Mouse (Mus musculus) megakaryocyte, embryonic 14.5 days (primary cell): ENCODE data around the gene Ccdc136. TPM values are rescaled to one million over a fixed set of nuclear protein-coding genes. Genes with fewer than 3 reads are reported as not detected.
"Not testable (repeated sequence)": the region's sequence is repeated elsewhere in the genome, so short reads cannot be mapped to it uniquely, and the experiment has no call there.

ENCODE experiments used
- H3K27me3 ChIP-seq: replicated peaks from 2 replicates; pipeline ENCODE3; 2012; ENCODE audit warnings: inconsistent platforms
- H3K36me3 ChIP-seq: replicated peaks from 2 replicates; pipeline ENCODE3; 2012; ENCODE audit warnings: low read length, inconsistent platforms, mixed read lengths
- H3K4me1 ChIP-seq: 2 replicates; pipeline ENCODE4 v1.6.1; 2012; ENCODE audit warnings: inconsistent platforms
- H3K4me3 ChIP-seq: replicated peaks from 2 replicates; pipeline ENCODE3; 2012; ENCODE audit warnings: moderate library complexity, mild to moderate bottlenecking, inconsistent platforms
- H3K9me3 ChIP-seq: 2 replicates; pipeline ENCODE4 v1.6.1; 2012; ENCODE audit warnings: inconsistent platforms
- FLI1 ChIP-seq: IDR thresholded peaks from 2 replicates; pipeline ENCODE4 v1.6.1; 2012; ENCODE audit warnings: low read length, inconsistent platforms, mixed read lengths
- GATA1 ChIP-seq: IDR thresholded peaks from 3 replicates; pipeline ENCODE4 v1.6.1; 2012; ENCODE audit warnings: mixed read lengths, low read length, inconsistent platforms, borderline replicate concordance
- polyA plus RNA-seq: library from polyadenylated mRNA; stranded (reverse); fragments of >175 nt; gene quantifications from 2 replicates; pipeline ENCODE4 v1.2.3, GENCODE M21; 2012; ENCODE audit warnings: low replicate concordance; ENCODE audit not compliant: insufficient read depth

Gene Ccdc136
- polyA plus RNA-seq, 1 experiment, result not detected

GRCm38 (mm10) chr6:29362246-29363128, 33.6 kb upstream of the Ccdc136 start:
- no peaks in the 10 kb centered on the region for H3K27me3 ChIP-seq
- TF ChIP-seq GATA1 (no peak), FLI1 (no peak)
- H3K9me3 ChIP-seq, result no peaks in the 10 kb centered on the region
- no peak overlapping the region for H3K4me3 ChIP-seq
- H3K36me3 ChIP-seq, result peaks cover 83% of the 10 kb centered on the region
- peaks cover 8% of the 10 kb centered on the region; the same call in 1 of the 2 replicates for H3K4me1 ChIP-seq

- no peaks in the 10 kb centered on the region for H3K9me3 ChIP-seq
- TF ChIP-seq GATA1 (no peak), FLI1 (no peak)
- H3K4me3 ChIP-seq, result no peak overlapping the region
- peaks cover 82% of the 10 kb centered on the region for H3K36me3 ChIP-seq
- peaks cover 8% of the 10 kb centered on the region; the same call in 1 of the 2 replicates for H3K4me1 ChIP-seq
- no peaks in the 10 kb centered on the region for H3K27me3 ChIP-seq
Observed at GRCm38 (mm10) chr6:29363129-29363515, 33.0 kb upstream of the Ccdc136 start.

GRCm38 (mm10) chr6:29365277-29365676, 30.8 kb upstream of the Ccdc136 start:
- Histone ChIP-seq H3K27me3 (no peaks in the 10 kb centered on the region), H3K36me3 (peaks cover 74% of the 10 kb centered on the region), H3K9me3 (no peaks in the 10 kb centered on the region), H3K4me1 (no peaks in the 10 kb centered on the region), H3K4me3 (no peak overlapping the region)
- no peak for TF ChIP-seq FLI1
- TF ChIP-seq GATA1, result no peak

GRCm38 (mm10) chr6:29377386-29377785, 18.7 kb upstream of the Ccdc136 start:
- Histone ChIP-seq H3K27me3 (no peaks in the 10 kb centered on the region), H3K4me3 (no peak overlapping the region), H3K36me3 (peaks cover 61% of the 10 kb centered on the region), H3K4me1 (no peaks in the 10 kb centered on the region), H3K9me3 (no peaks in the 10 kb centered on the region)
- TF ChIP-seq FLI1 (no peak), GATA1 (no peak)

- Histone ChIP-seq H3K9me3 (no peaks in the 10 kb centered on the region), H3K4me3 (no peak overlapping the region), H3K4me1 (no peaks in the 10 kb centered on the region), H3K27me3 (peaks cover 7% of the 10 kb centered on the region), H3K36me3 (peaks cover 48% of the 10 kb centered on the region)
- no peak for TF ChIP-seq FLI1
- no peak for TF ChIP-seq GATA1
Observed at GRCm38 (mm10) chr6:29378678-29379077, 17.4 kb upstream of the Ccdc136 start.

- Histone ChIP-seq H3K27me3 (peaks cover 14% of the 10 kb centered on the region), H3K36me3 (peaks cover 35% of the 10 kb centered on the region), H3K4me3 (no peak overlapping the region), H3K9me3 (no peaks in the 10 kb centered on the region), H3K4me1 (no peaks in the 10 kb centered on the region)
- TF ChIP-seq GATA1 (no peak), FLI1 (no peak)
Observed at GRCm38 (mm10) chr6:29379954-29380353, 16.2 kb upstream of the Ccdc136 start.

GRCm38 (mm10) chr6:29382442-29382841, 13.7 kb upstream of the Ccdc136 start:
- Histone ChIP-seq H3K4me3 (no peak overlapping the region), H3K36me3 (peaks cover 10% of the 10 kb centered on the region), H3K4me1 (no peaks in the 10 kb centered on the region), H3K9me3 (no peaks in the 10 kb centered on the region), H3K27me3 (peaks cover 31% of the 10 kb centered on the region)
- no peak for TF ChIP-seq FLI1
- TF ChIP-seq GATA1, result no peak

GRCm38 (mm10) chr6:29388052-29388518, 8.0 kb upstream of the Ccdc136 start, which contains the start of gene Opn1sw:
TSS of gene Opn1sw (minus strand) at chr6:29388468.
- TF ChIP-seq GATA1 (no peak), FLI1 (no peak)
- Histone ChIP-seq H3K27me3 (peaks cover 62% of the 10 kb centered on the region), H3K4me1 (peaks cover 15% of the 10 kb centered on the region), H3K9me3 (no peaks in the 10 kb centered on the region; the same call in 1 of the 2 replicates), H3K36me3 (no peaks in the 10 kb centered on the region), H3K4me3 (peak within 1 kb of the TSS; percentile 80)

- H3K27me3 ChIP-seq, result peaks cover 63% of the 10 kb centered on the region
- no peaks in the 10 kb centered on the region for H3K36me3 ChIP-seq
- no peak overlapping the region for H3K4me3 ChIP-seq
- TF ChIP-seq FLI1, result no peak
- TF ChIP-seq GATA1, result no peak
- peaks cover 15% of the 10 kb centered on the region for H3K4me1 ChIP-seq
- H3K9me3 ChIP-seq, result no peaks in the 10 kb centered on the region; the same call in 1 of the 2 replicates
Observed at GRCm38 (mm10) chr6:29388606-29389080, 7.5 kb upstream of the Ccdc136 start.

GRCm38 (mm10) chr6:29389425-29389824, 6.7 kb upstream of the Ccdc136 start:
- Histone ChIP-seq H3K4me1 (peaks cover 15% of the 10 kb centered on the region), H3K4me3 (no peak overlapping the region), H3K36me3 (no peaks in the 10 kb centered on the region), H3K9me3 (no peaks in the 10 kb centered on the region; the same call in 1 of the 2 replicates), H3K27me3 (peaks cover 68% of the 10 kb centered on the region)
- TF ChIP-seq GATA1 (no peak), FLI1 (no peak)

GRCm38 (mm10) chr6:29390500-29390899, 5.6 kb upstream of the Ccdc136 start:
- peaks cover 15% of the 10 kb centered on the region for H3K4me1 ChIP-seq
- not testable (repeated sequence) for H3K4me3 ChIP-seq, H3K9me3 ChIP-seq, H3K36me3 ChIP-seq
- peaks cover 73% of the 10 kb centered on the region for H3K27me3 ChIP-seq

GRCm38 (mm10) chr6:29391241-29391640, 4.9 kb upstream of the Ccdc136 start:
- H3K36me3 ChIP-seq, H3K9me3 ChIP-seq, H3K4me3 ChIP-seq: not testable (repeated sequence)
- Histone ChIP-seq H3K4me1 (peaks cover 22% of the 10 kb centered on the region), H3K27me3 (peaks cover 77% of the 10 kb centered on the region)
